Mouse (Mus musculus): ENCODE data around the gene Tgm1.

DNA sequence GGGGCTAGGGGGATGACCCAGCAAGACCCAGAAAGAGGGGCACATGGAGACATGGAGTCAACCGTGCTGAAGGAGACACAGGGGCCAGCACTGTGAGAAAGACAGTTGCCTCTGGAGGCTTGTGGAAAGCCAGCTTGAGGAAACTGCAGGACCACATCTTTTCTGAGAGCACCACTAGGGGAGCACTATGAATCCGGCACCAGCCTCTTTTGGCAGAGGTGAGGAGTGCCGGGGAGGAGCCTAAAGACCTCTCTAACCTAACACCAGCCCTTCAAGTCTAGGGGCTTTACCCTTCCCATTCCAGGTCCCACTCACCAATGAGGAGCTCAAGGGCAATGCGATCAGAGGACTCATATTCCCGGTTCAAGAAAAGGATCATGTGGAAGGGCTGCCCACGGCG, 1.9 kb downstream of the Tgm1 start:
- TF ChIP-seq CTCF (IDR thresholded peaks at IDR 0.05; ENCODE audit: borderline replicate concordance, extremely low read depth, insufficient read depth, insufficient read length): no peak
- TF ChIP-seq POLR2A (IDR thresholded peaks at IDR 0.05; ENCODE audit: borderline replicate concordance, extremely low read depth, insufficient read depth, insufficient read length, poor library complexity, severe bottlenecking): no peak
